Mouse (Mus musculus) limb, embryonic 11.5 days (tissue): ENCODE results near the gene Tpsab1. TPM values are rescaled to one million over a fixed set of nuclear protein-coding genes. Genes with fewer than 3 reads are reported as not detected.
A peak's percentile ranks its signal among the peaks of the same experiment; 100 is the strongest.

Source experiments
- ATAC-seq: fragments of 200-750 bp; cut with Nextera tagmentation; 2 replicates; pipeline ENCODE4 v1.8.0; 2017; ENCODE audit warnings: low read depth; ENCODE audit not compliant: insufficient number of reproducible peaks, low FRiP score, low TSS enrichment
- DNase-seq: peaks from one replicate; pipeline ENCODE4 v3.0.0-alpha.2; 2015; ENCODE audit warnings: low spot score
- H3K27ac ChIP-seq: fragments of 300-500 bp; sonication (generic); replicated peaks from 2 replicates; pipeline ENCODE4 v1.5.1; 2014; ENCODE audit warnings: low read depth, mild to moderate bottlenecking, low read length
- H3K27me3 ChIP-seq: fragments of 300-500 bp; sonication (generic); 2 replicates; pipeline ENCODE4 v1.6.1; 2014; ENCODE audit warnings: mild to moderate bottlenecking, low read length, mixed read lengths; ENCODE audit not compliant: control insufficient read depth, insufficient read depth
- H3K36me3 ChIP-seq: fragments of 300-500 bp; sonication (generic); 2 replicates; pipeline ENCODE4 v1.6.1; 2014; ENCODE audit warnings: mild to moderate bottlenecking, low read length, moderate library complexity, mixed read lengths; ENCODE audit not compliant: control insufficient read depth, insufficient read depth
- H3K4me1 ChIP-seq: fragments of 300-500 bp; sonication (generic); 2 replicates; pipeline ENCODE4 v1.6.1; 2014; ENCODE audit warnings: low read length, mixed read lengths; ENCODE audit not compliant: control insufficient read depth, insufficient read depth
- H3K4me2 ChIP-seq: fragments of 300-500 bp; sonication (generic); 2 replicates; pipeline ENCODE4 v1.6.1; 2014; ENCODE audit warnings: low read depth, mild to moderate bottlenecking, moderate library complexity; ENCODE audit not compliant: severe bottlenecking
- H3K4me3 ChIP-seq: fragments of 300-500 bp; sonication (generic); 2 replicates; pipeline ENCODE4 v1.5.1; 2014; ENCODE audit warnings: low read depth, low read length
- H3K9ac ChIP-seq: fragments of 300-500 bp; sonication (generic); 2 replicates; pipeline ENCODE4 v1.6.1; 2014; ENCODE audit warnings: mild to moderate bottlenecking, low read length
- H3K9me3 ChIP-seq: fragments of 300-500 bp; sonication (generic); 2 replicates; pipeline ENCODE4 v1.6.1; 2016; ENCODE audit warnings: low read length; ENCODE audit not compliant: control insufficient read depth
- WGBS: fragments of 180-500 bp; shearing (Covaris S2); extraction: QIAGEN DNeasy Blood & Tissue Kit; methylation state at CpG from one replicate; pipeline ENCODE4 v1.1.7; 2014; 5-methylcytosine and 5-hydroxymethylcytosine counted together
- polyA plus RNA-seq: library from polyadenylated mRNA; unstranded; fragments of >200 nt; fragmentation: Nextera tagmentation; extraction: Ambion mirVana; gene quantifications from 2 replicates; pipeline ENCODE4 v1.2.1, GENCODE M21; 2014

Tpsab1 gene
- polyA plus RNA-seq, result not detected in 2 replicates

- H3K4me3 ChIP-seq, result no peak within 1 kb of the TSS
- ATAC-seq (no peak), DNase-seq (no peak)
- H3K36me3 ChIP-seq, result no peaks in the 10 kb centered on the region
- no peak within 1 kb of the TSS for H3K9ac ChIP-seq
- H3K4me1 ChIP-seq, result no peaks in the 10 kb centered on the region
- H3K27me3 ChIP-seq, result no peaks in the 10 kb centered on the region
- no peaks in the 10 kb centered on the region for H3K9me3 ChIP-seq
- no peak within 1 kb of the TSS for H3K27ac ChIP-seq
- H3K4me2 ChIP-seq, result no peak within 1 kb of the TSS
- 93% methylated on average over 4 of the region's 4 CpGs for WGBS
Observed at GRCm38 (mm10) chr17:25345462-25345861, at the start of gene Tpsab1. Gene Tpsab1, minus strand, starts transcription at chr17:25345562.

GRCm38 (mm10) chr17:25394526-25394925, 49.2 kb upstream of the Tpsab1 start:
- Histone ChIP-seq H3K9ac (no peak overlapping the region), H3K4me1 (peaks cover 11% of the 10 kb centered on the region; the same call in 1 of the 2 replicates), H3K27ac (no peak overlapping the region), H3K4me3 (no peak overlapping the region), H3K4me2 (no peak overlapping the region), H3K27me3 (no peaks in the 10 kb centered on the region), H3K36me3 (no peaks in the 10 kb centered on the region), H3K9me3 (no peaks in the 10 kb centered on the region)
- DNase-seq (no peak), ATAC-seq (no peak)
- 93% methylated on average over 4 of the region's 4 CpGs for WGBS

GRCm38 (mm10) chr17:25374011-25374410, 28.6 kb upstream of the Tpsab1 start:
- H3K36me3 ChIP-seq, result no peaks in the 10 kb centered on the region; the same call in 1 of the 2 replicates
- H3K27me3 ChIP-seq, result no peaks in the 10 kb centered on the region
- no peak overlapping the region for H3K9ac ChIP-seq
- no peak for ATAC-seq
- H3K9me3 ChIP-seq, result no peaks in the 10 kb centered on the region
- H3K4me3 ChIP-seq, result no peak overlapping the region
- peak; percentile 47 for DNase-seq
- no peaks in the 10 kb centered on the region for H3K4me1 ChIP-seq
- no peak overlapping the region for H3K27ac ChIP-seq
- H3K4me2 ChIP-seq, result no peak overlapping the region
- 45% methylated on average over 9 of the region's 9 CpGs for WGBS

GRCm38 (mm10) chr17:25372491-25372890, 27.1 kb upstream of the Tpsab1 start:
- DNase-seq, result no peak
- no peaks in the 10 kb centered on the region for H3K9me3 ChIP-seq
- no peaks in the 10 kb centered on the region for H3K4me1 ChIP-seq
- H3K4me3 ChIP-seq, result no peak overlapping the region
- H3K4me2 ChIP-seq, result no peak overlapping the region
- no peak overlapping the region for H3K27ac ChIP-seq
- no peaks in the 10 kb centered on the region; the same call in 1 of the 2 replicates for H3K36me3 ChIP-seq
- ATAC-seq, result no peak
- 77% methylated on average over 8 of the region's 8 CpGs for WGBS
- H3K27me3 ChIP-seq, result no peaks in the 10 kb centered on the region
- no peak overlapping the region for H3K9ac ChIP-seq

- Histone ChIP-seq H3K4me2 (no peak within 1 kb of the TSS), H3K9me3 (no peaks in the 10 kb centered on the region), H3K27me3 (no peaks in the 10 kb centered on the region), H3K4me1 (no peaks in the 10 kb centered on the region), H3K4me3 (no peak within 1 kb of the TSS), H3K27ac (no peak within 1 kb of the TSS), H3K36me3 (no peaks in the 10 kb centered on the region), H3K9ac (no peak within 1 kb of the TSS)
- 79% methylated on average over 3 of the region's 3 CpGs for WGBS
- DNase-seq, result no peak
- ATAC-seq, result no peak
Observed at GRCm38 (mm10) chr17:25368973-25369372, 23.6 kb upstream of the Tpsab1 start, which contains the start of gene Tpsg1. Gene Tpsg1, plus strand, starts transcription at chr17:25369273.

- DNase-seq, result no peak
- WGBS, result 62% methylated on average over 2 of the region's 2 CpGs
- no peaks in the 10 kb centered on the region for H3K9me3 ChIP-seq
Observed at GRCm38 (mm10) chr17:25366005-25366404, 20.6 kb upstream of the Tpsab1 start, which contains the start of gene Tpsb2. Gene Tpsb2, plus strand, starts transcription at chr17:25366305.

GRCm38 (mm10) chr17:25363726-25364125, 18.4 kb upstream of the Tpsab1 start:
- H3K4me2 ChIP-seq, result no peak overlapping the region
- no peaks in the 10 kb centered on the region for H3K9me3 ChIP-seq
- no peak for ATAC-seq
- H3K4me3 ChIP-seq, result no peak overlapping the region
- H3K4me1 ChIP-seq, result no peaks in the 10 kb centered on the region
- H3K9ac ChIP-seq, result no peak overlapping the region
- no peak overlapping the region for H3K27ac ChIP-seq
- H3K36me3 ChIP-seq, result no peaks in the 10 kb centered on the region
- 3% methylated on average over 1 of the region's 1 CpGs for WGBS
- H3K27me3 ChIP-seq, result no peaks in the 10 kb centered on the region
- peak; percentile 69 for DNase-seq

More at GRCm38 (mm10) chr17:25366005-25366404, 20.6 kb upstream of the Tpsab1 start, which contains the start of gene Tpsb2:
- ATAC-seq, result no peak
- Histone ChIP-seq H3K27me3 (no peaks in the 10 kb centered on the region), H3K27ac (no peak within 1 kb of the TSS), H3K36me3 (no peaks in the 10 kb centered on the region), H3K9ac (no peak within 1 kb of the TSS), H3K4me2 (no peak within 1 kb of the TSS), H3K4me3 (no peak within 1 kb of the TSS), H3K4me1 (no peaks in the 10 kb centered on the region)

- no peak for DNase-seq
- no peak overlapping the region for H3K4me3 ChIP-seq
- WGBS, result 66% methylated on average over 2 of the region's 2 CpGs
Observed at GRCm38 (mm10) chr17:25361291-25361690, 15.9 kb upstream of the Tpsab1 start.

GRCm38 (mm10) chr17:25341490-25341889, 3.9 kb downstream of the Tpsab1 start:
- no peaks in the 10 kb centered on the region for H3K27me3 ChIP-seq
- ATAC-seq (no peak), DNase-seq (no peak)
- no peaks in the 10 kb centered on the region for H3K9me3 ChIP-seq
- 47% methylated on average over 3 of the region's 3 CpGs for WGBS
- H3K27ac ChIP-seq, result no peak overlapping the region
- no peak overlapping the region for H3K4me2 ChIP-seq
- no peak overlapping the region for H3K9ac ChIP-seq
- H3K4me1 ChIP-seq, result no peaks in the 10 kb centered on the region
- no peak overlapping the region for H3K4me3 ChIP-seq
- H3K36me3 ChIP-seq, result no peaks in the 10 kb centered on the region

More at GRCm38 (mm10) chr17:25361291-25361690, 15.9 kb upstream of the Tpsab1 start:
- Histone ChIP-seq H3K4me1 (no peaks in the 10 kb centered on the region), H3K9ac (no peak overlapping the region), H3K27ac (no peak overlapping the region), H3K4me2 (no peak overlapping the region), H3K27me3 (no peaks in the 10 kb centered on the region), H3K9me3 (no peaks in the 10 kb centered on the region), H3K36me3 (no peaks in the 10 kb centered on the region)
- ATAC-seq, result no peak
